Mouse (Mus musculus): ENCODE data around the gene Smim22. TPM values are rescaled to one million over a fixed set of nuclear protein-coding genes. Genes with fewer than 3 reads are reported as not detected.

Gene Smim22
- total and polyA plus RNA-seq, 3 experiments: not detected

DNA sequence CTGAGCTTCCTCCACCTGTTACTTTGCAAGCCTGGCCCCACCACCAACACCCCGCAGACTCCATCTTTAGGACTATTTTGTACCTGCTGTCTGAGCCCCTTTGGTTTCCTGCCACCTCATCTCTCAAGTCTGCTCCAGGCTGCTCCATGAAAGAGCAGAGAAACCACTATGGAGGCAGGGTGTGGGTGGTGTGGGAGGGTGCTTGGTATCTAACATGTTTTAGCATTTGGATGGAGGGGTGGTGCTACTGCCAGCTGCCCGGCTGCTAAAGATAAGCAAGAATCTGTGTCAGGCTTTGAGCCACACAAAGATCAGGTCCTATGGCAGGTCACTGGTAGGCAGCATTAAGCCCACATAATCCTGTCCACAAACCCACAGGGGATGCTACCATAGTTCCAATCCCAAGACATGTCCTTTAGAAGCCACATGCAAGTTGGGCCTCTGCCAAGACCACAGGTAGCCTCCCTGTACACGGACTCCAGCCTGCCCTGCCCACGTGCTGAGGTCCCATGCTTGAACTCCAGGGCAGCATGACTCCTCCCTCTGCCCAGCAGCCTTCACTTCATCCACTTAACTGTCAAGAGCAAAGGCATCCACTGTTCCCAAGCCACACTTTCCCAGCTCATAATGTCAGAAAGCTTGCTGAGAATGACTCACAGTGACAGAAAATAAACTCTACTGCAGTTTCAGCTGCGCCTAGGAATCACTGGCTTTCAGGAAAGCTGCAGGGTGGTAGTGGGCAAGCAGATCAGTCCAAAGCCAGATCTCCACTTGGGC lies 28.6 kb upstream of the Smim22 start:
- peaks cover 9% of the 10 kb centered on the region for H3K4me1 ChIP-seq (ENCODE audit: insufficient read depth, low read depth, low read length)
- peaks cover 67% of the 10 kb centered on the region for H3K27me3 ChIP-seq (ENCODE audit: insufficient read depth, low read length)
- H3K9me3 ChIP-seq (replicated peaks): no peaks in the 10 kb centered on the region
- no peaks in the 10 kb centered on the region for H3K36me3 ChIP-seq (replicated peaks)
- TF ChIP-seq GATA2 (IDR thresholded peaks at IDR 0.05; ENCODE audit: borderline replicate concordance, low read depth, low read length) (no peak), POLR2AphosphoS5 (IDR thresholded peaks at IDR 0.05; ENCODE audit: insufficient replicate concordance, low read depth, low read length) (no peak), CTCF (IDR thresholded peaks at IDR 0.05; ENCODE audit: low read depth, low read length) (no peak), GATA1 (IDR thresholded peaks at IDR 0.05; ENCODE audit: borderline replicate concordance, low read length) (no peak), TAL1 (conservative IDR thresholded peaks at IDR 0.05; ENCODE audit: low read depth, low read length) (no peak)
- DNase-seq (ENCODE audit: low spot score): no peak
- H3K4me3 ChIP-seq (ENCODE audit: low read depth, low read length): no peak overlapping the region
- ATAC-seq (ENCODE audit: extremely low read depth, insufficient number of reproducible peaks, low FRiP score, poor library complexity, severe bottlenecking): no peak

GRCm38 (mm10) chr16:4979755-4980380 lies 27.2 kb upstream of the Smim22 start:
- no peak; the same call in 1 of the 2 replicates for ATAC-seq (ENCODE audit: extremely low read depth, insufficient number of reproducible peaks, low FRiP score, poor library complexity, severe bottlenecking)
- peaks cover 9% of the 10 kb centered on the region for H3K4me1 ChIP-seq (ENCODE audit: insufficient read depth, low read depth, low read length)
- DNase-seq (ENCODE audit: low spot score): no peak
- no peak overlapping the region for H3K4me3 ChIP-seq (ENCODE audit: low read depth, low read length)
- TF ChIP-seq GATA1 (IDR thresholded peaks at IDR 0.05; ENCODE audit: borderline replicate concordance, low read length): no peak
- TF ChIP-seq TAL1 (conservative IDR thresholded peaks at IDR 0.05; ENCODE audit: low read depth, low read length): no peak
- no peak for TF ChIP-seq GATA2 (IDR thresholded peaks at IDR 0.05; ENCODE audit: borderline replicate concordance, low read depth, low read length)
- no peak for TF ChIP-seq POLR2AphosphoS5 (IDR thresholded peaks at IDR 0.05; ENCODE audit: insufficient replicate concordance, low read depth, low read length)
- TF ChIP-seq CTCF (IDR thresholded peaks at IDR 0.05; ENCODE audit: low read depth, low read length): no peak
- no peaks in the 10 kb centered on the region for H3K9me3 ChIP-seq (replicated peaks)
- no peaks in the 10 kb centered on the region for H3K36me3 ChIP-seq (replicated peaks)
- peaks cover 64% of the 10 kb centered on the region for H3K27me3 ChIP-seq (ENCODE audit: insufficient read depth, low read length)

GRCm38 (mm10) chr16:4984717-4985116 lies 22.4 kb upstream of the Smim22 start:
- no peak for TF ChIP-seq POLR2AphosphoS5 (IDR thresholded peaks at IDR 0.05; ENCODE audit: insufficient replicate concordance, low read depth, low read length)
- H3K4me1 ChIP-seq (ENCODE audit: insufficient read depth, low read depth, low read length): 0 out of 2 replicates have a peak, but pooled peaks cover 2% of the 10 kb centered on the region
- no peaks in the 10 kb centered on the region for H3K36me3 ChIP-seq (replicated peaks)
- no peak for ATAC-seq (ENCODE audit: extremely low read depth, insufficient number of reproducible peaks, low FRiP score, poor library complexity, severe bottlenecking)
- peaks cover 41% of the 10 kb centered on the region for H3K27me3 ChIP-seq (ENCODE audit: insufficient read depth, low read length)
- no peak for DNase-seq (ENCODE audit: low spot score)
- no peaks in the 10 kb centered on the region for H3K9me3 ChIP-seq (replicated peaks)
- no peak overlapping the region for H3K4me3 ChIP-seq (ENCODE audit: low read depth, low read length)

GRCm38 (mm10) chr16:4993276-4993675 lies 13.8 kb upstream of the Smim22 start:
- H3K4me1 ChIP-seq (ENCODE audit: insufficient read depth, low read depth, low read length): no peaks in the 10 kb centered on the region; the same call in 1 of the 2 replicates
- no peak for TF ChIP-seq POLR2AphosphoS5 (IDR thresholded peaks at IDR 0.05; ENCODE audit: insufficient replicate concordance, low read depth, low read length)
- TF ChIP-seq CTCF (IDR thresholded peaks at IDR 0.05; ENCODE audit: low read depth, low read length): no peak
- TF ChIP-seq TAL1 (conservative IDR thresholded peaks at IDR 0.05; ENCODE audit: low read depth, low read length): no peak
- no peak for TF ChIP-seq GATA1 (IDR thresholded peaks at IDR 0.05; ENCODE audit: borderline replicate concordance, low read length)
- TF ChIP-seq GATA2 (IDR thresholded peaks at IDR 0.05; ENCODE audit: borderline replicate concordance, low read depth, low read length): no peak
- ATAC-seq (ENCODE audit: extremely low read depth, insufficient number of reproducible peaks, low FRiP score, poor library complexity, severe bottlenecking): no peak
- no peak for DNase-seq (ENCODE audit: low spot score)
- H3K4me3 ChIP-seq (ENCODE audit: low read depth, low read length): no peak overlapping the region
- peaks cover 35% of the 10 kb centered on the region for H3K27me3 ChIP-seq (ENCODE audit: insufficient read depth, low read length)
- no peaks in the 10 kb centered on the region for H3K9me3 ChIP-seq (replicated peaks)
- H3K36me3 ChIP-seq (replicated peaks): no peaks in the 10 kb centered on the region

DNA sequence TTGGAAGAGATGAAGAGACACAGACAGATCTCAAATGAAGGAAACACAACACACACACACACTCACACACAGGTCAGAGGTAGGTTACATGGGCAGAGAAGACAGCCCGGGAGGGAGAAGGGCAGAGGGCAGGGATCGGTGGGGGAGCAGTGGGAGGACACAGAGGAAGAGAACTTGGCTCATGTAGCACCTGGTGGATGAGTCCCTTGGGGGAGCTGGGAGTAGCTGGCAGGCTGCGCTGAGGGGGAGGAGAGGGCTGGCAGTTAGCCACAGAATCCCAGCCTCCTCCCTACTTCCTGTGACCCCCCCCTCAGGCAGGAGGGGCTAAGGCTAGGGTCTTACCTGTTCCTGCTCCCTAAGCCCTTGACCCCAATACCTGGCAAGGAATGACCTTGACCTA lies 9.5 kb upstream of the Smim22 start, which contains the start of gene Sept12:
Gene Sept12 (minus strand): TSS at position 300 of the 400 bp plus-strand sequence.
- H3K4me1 ChIP-seq (ENCODE audit: insufficient read depth, low read depth, low read length): no peaks in the 10 kb centered on the region; the same call in 1 of the 2 replicates
- TF ChIP-seq GATA1 (IDR thresholded peaks at IDR 0.05; ENCODE audit: borderline replicate concordance, low read length) (no peak), TAL1 (conservative IDR thresholded peaks at IDR 0.05; ENCODE audit: low read depth, low read length) (no peak), CTCF (IDR thresholded peaks at IDR 0.05; ENCODE audit: low read depth, low read length) (no peak), POLR2AphosphoS5 (IDR thresholded peaks at IDR 0.05; ENCODE audit: insufficient replicate concordance, low read depth, low read length) (no peak), GATA2 (IDR thresholded peaks at IDR 0.05; ENCODE audit: borderline replicate concordance, low read depth, low read length) (no peak)
- no peak within 1 kb of the TSS for H3K4me3 ChIP-seq (ENCODE audit: low read depth, low read length)
- ATAC-seq (ENCODE audit: extremely low read depth, insufficient number of reproducible peaks, low FRiP score, poor library complexity, severe bottlenecking) (no peak), DNase-seq (ENCODE audit: low spot score) (no peak)
- no peaks in the 10 kb centered on the region for H3K9me3 ChIP-seq (replicated peaks)
- no peaks in the 10 kb centered on the region for H3K36me3 ChIP-seq (replicated peaks)
- peaks cover 30% of the 10 kb centered on the region for H3K27me3 ChIP-seq (ENCODE audit: insufficient read depth, low read length)

GRCm38 (mm10) chr16:4998984-4999383 lies 8.1 kb upstream of the Smim22 start:
- Histone ChIP-seq H3K4me3 (ENCODE audit: low read depth, low read length) (no peak overlapping the region), H3K27me3 (ENCODE audit: insufficient read depth, low read length) (peaks cover 27% of the 10 kb centered on the region), H3K9me3 (replicated peaks) (no peaks in the 10 kb centered on the region), H3K36me3 (replicated peaks) (no peaks in the 10 kb centered on the region), H3K4me1 (ENCODE audit: insufficient read depth, low read depth, low read length) (no peaks in the 10 kb centered on the region)
- ATAC-seq (ENCODE audit: extremely low read depth, insufficient number of reproducible peaks, low FRiP score, poor library complexity, severe bottlenecking): no peak
- TF ChIP-seq GATA2 (IDR thresholded peaks at IDR 0.05; ENCODE audit: borderline replicate concordance, low read depth, low read length): no peak
- TF ChIP-seq CTCF (IDR thresholded peaks at IDR 0.05; ENCODE audit: low read depth, low read length): no peak
- no peak for TF ChIP-seq POLR2AphosphoS5 (IDR thresholded peaks at IDR 0.05; ENCODE audit: insufficient replicate concordance, low read depth, low read length)
- no peak for TF ChIP-seq TAL1 (conservative IDR thresholded peaks at IDR 0.05; ENCODE audit: low read depth, low read length)
- no peak for TF ChIP-seq GATA1 (IDR thresholded peaks at IDR 0.05; ENCODE audit: borderline replicate concordance, low read length)
- no peak for DNase-seq (ENCODE audit: low spot score)
